Mouse (Mus musculus) natural killer cell, adult 2 months (primary cell): ENCODE data around the gene Tac2.

Experiments
- DNase-seq, 2 experiments: peaks; one replicate each; pipeline ENCODE4 v3.0.0; 2022; ENCODE audit warnings: low spot score in 2 of 2

Gene Tac2

DNA sequence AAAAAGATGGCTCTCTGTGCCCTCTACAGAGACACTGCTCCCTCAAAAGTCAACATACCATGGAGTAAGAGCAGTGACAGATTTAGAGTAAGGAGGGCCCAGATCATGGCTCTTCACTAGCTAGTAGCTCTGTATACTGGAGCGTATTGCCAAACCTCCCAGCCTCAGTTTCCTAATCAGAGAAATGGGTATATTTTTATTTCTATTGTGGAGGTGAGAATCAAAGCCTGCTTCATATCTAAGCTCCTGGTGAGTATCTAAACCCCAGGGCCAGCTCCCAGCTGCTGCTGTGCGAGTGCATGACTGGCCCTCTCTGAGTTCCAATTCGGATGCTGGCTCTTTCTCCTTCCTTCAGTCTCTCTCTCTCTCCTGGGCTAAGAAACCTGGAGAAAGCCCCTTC lies at the start of gene Tac2:
Tac2 (plus strand) TSS at position 301 of the 400 bp plus-strand sequence.
- no peak for DNase-seq

DNA sequence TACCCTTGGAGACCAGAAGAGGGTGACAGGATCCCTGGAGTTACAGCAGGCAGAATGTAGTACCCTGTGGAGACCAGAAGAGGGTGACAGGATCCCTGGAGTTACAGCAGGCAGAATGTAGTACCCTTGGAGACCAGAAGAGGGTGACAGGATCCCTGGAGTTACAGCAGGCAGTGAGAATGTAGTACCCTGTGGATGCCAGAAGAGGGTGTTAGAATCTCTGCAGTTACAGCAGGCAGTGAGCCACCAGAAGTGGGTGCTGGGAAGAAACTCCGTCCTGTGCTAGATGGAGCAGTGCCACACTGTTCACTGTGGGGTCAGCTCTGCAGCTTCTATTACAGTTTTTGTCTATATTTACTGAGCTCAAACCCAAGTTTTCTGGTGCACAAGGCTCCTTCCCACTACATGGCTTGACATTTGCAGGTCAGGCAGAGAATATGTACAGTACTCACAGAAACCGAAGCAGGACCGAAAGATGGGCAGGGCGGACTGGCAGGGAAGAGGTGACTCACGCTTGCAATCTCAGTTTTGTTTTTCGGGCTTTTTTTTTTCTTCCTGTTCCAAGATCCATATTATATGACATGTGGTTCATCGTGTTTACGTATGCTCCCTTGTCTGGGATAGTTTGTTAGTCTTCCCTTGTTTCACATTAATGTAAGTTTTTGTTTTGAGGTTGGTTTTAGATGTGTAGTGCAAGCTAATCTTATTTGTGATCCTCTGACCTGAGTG lies 49.3 kb upstream of the Tac2 start:
- peak; percentile 77 to 82 for DNase-seq

DNA sequence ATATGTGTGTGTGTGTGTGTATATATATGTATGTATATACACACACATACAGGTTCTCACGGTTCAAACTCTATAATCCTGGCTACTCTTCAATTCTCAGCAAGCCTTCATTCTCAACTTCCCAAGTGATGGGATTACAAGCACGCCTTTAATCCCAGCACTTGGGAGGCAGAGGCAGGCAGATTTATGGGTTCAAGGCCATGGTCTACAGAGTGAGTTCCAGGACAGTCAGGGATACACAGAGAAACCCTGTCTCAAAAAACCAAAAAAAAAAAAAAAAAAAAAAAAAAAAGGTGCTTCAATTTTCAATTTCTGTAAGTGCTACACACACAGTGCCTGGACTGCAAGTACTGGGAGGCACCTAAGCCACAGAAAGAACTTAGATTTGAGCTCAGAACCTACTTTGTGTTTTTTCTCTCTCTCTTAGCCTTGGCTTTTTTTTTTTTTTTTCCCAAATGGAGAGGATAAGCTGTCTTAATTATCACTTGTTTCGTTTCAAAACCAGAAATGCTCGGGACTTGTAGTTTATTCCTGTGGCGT lies 48.3 kb upstream of the Tac2 start:
- DNase-seq = no peak

DNA sequence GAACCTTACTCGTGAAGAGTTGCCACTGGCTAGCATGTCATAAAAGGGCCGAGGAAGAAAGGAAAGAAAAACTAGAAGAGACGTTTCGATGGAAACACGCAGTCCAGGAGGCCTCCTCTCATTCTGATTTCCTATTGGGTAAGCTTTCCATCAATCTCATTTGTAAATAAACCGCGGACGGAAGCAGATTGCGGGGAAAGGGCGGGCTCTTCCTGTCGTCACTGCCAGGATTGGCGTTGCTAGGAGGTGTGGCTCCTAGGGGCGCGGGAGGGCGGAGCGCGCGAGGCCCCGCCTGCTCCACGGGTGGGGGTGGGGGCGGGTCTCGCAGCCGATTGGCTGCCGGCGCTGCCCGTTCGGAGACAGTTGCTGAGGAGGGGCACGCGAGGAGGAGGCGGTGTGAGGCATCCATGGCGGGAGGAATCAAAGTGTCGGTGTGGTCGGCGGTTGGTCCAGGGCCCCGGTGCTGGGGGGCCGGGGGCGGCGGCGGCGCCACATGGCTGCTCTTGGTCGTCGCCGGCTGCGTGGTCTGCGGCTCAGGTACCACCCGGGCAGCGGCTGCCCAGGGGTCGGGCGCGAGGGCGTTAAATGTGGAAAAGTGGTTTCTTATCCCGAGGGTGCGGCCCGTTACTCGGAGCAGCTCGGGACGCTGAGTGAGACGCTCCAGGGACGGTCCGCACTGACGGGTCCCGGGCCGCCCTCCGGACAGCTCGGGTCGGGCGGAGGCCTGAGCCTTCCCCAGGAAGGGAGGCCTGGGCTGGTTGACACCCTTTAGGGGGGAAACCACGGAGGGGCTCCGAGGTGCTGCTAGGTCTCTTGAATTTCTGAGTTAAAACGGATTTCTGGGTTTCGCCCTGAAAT lies 47.4 kb upstream of the Tac2 start:
- peak; percentile 89 to 92 for DNase-seq

DNA sequence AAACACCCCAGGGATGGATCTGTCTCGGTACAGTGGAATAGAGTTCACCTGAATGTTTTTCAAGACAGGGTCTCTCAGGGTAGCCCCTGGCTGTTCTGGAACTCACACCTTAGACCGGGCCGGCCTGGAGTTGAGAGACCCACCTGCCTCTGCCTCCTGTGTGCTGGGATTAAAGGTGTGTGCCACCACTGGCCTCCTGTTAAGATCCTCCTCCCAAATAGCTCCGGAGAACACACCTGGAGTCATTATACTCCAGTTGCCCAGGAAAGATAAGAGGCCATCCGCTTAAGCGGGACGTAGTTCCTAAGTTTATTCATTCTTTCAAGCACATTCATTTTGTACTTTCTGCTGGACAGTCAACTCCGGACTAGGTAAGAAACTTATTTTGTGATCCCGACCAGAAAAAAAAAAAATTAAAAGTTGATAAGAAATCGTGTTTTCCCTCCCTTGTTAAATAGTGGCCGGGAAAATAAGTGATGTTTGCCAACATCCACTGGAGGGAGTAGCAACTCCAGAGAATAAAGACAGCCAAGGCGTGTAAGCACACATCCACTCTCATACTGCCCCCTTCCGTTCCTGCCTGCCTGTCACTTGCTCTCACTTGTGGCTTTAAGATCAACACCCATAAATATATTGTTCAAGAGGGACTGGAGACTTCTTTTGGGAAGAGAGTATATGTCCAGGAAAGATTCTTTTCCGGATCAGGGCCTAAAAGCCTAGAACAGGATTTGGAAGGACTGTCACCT lies 46.5 kb upstream of the Tac2 start:
- DNase-seq = peak; percentile 63 to 72

DNA sequence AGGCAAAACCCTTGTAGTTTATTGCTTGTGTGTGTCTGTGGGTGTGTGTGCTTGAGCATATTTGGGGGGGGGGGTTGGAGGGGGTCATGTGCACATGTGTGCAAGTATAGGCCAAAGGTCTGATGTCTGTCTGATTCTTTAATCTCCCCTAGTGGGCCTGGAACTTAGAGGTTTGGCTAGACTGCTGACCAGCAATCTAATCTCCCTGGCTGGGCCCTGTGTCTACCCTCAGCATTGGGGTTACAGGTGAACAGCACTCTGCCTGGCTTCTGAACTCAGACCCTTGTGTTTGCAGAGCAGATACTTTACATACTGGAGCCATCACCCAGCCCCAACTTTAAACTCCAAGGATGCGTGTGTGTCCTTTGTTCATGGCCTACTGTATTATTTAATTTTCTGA lies 45.1 kb upstream of the Tac2 start:
- no peak for DNase-seq

DNA sequence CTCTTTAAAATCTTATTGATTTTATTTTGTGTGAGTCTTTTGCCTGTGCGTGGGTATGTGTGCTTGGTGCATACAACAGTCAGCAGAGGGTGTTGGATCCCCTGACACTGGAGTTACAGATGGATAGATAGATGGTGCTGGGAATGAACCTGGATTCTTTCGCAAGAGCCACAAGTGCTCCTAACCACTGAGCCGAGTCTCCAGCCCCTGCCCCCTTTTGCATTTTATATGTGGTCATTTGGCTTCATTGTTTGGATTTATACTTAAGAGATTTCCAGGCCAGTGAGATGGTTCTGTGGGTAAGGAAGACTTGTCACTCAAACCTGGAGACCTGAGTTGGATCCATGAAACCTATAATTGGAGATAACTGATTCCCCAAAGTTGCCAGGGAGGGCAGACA lies 44.4 kb upstream of the Tac2 start:
- DNase-seq = no peak

DNA sequence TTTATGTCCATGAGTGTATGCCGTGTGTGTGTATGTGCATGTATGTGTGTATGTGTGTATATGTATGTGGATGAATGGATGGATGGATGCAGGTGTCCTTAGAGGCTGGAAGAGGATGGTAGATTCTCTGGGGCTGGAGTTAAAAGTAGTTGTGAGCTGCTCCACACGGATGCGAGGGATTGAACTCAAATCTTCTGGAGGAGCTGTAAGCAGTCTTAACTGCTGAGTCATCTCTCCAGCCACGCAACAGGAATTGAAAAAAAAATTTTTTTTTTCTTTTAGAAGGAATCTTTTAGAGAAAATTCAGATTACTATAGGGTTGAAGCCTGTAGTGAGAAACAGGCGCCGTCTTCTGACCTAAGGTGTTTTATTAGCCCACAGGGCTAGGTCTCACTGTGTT lies 41.4 kb upstream of the Tac2 start:
- no peak for DNase-seq

DNA sequence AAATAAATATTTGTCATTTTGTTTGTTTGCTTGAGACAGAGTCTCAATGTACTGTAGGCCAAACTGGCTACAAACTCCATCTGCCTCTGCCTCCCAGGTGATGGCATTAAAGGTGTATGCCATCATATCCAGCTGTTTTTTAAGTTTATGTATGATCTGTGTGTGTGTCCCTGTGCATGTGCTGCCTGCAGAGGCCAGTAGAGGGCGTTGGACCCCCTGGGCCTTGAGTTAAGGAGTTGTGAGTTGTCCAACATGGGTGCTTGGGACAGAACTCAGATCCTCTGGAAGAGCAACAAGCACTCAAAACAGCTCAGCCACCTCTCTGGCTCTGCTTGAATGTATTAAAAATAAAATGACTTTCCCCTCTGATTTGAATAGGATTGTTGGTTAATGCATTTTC lies 33.2 kb upstream of the Tac2 start:
- no peak for DNase-seq

DNA sequence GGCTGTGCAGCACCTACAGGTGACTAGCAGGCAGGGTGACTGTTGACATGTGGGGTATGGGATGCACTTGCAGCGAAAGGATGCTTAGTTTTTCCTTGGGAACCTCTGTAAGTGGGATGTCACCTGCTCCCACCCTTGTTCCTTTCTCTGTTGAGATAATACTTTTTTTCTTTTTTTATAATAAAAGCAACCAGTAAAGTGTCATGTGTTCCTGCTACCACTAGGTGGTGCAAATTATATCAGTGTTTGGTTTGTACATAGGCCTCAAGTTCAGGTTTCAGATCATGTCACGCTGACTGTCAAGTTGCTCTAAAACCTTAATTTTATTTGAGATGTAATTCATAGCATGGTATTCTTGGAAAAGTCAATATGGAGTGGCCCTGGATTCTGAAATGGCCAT lies 29.6 kb upstream of the Tac2 start:
- no peak for DNase-seq

DNA sequence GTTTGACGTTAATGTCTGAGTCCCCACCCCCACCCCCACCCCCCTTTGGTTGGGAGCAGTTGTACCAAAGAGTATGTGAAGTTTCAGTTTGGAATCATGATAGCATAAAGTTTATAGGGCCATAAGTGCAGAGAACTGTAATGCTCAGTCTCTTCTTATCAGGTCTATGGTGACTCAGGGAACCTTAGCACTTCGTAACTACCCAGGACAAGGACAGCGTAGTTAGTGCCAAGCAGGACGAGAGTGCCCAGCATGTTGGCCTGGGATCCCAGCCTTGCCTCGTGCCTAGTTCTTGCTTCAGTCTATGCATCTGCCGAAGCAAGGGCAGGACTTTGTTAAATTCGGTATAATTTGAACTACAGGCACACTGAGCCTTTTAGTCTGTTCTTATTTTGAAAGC lies 28.5 kb upstream of the Tac2 start:
- no peak for DNase-seq

DNA sequence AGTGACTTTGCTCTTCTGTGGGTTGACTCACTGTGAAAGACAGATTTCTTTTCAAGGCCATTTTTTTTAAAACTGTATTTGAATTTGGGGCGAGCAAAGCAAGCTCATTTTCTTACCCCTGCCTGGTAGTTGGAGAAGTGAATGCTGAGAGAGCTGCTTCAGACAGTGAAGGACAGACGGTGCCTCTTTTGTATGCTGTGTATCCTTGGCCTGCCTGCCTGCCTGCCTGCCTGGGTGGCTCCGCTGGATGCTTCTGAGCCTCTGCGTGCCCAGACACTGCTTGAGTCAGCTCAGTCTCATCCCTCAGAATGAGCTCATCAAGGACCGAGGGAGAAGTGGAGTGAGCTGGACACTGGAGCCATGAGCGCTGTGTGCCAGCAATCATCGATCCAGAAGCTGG lies 25.3 kb upstream of the Tac2 start:
- no peak for DNase-seq

DNA sequence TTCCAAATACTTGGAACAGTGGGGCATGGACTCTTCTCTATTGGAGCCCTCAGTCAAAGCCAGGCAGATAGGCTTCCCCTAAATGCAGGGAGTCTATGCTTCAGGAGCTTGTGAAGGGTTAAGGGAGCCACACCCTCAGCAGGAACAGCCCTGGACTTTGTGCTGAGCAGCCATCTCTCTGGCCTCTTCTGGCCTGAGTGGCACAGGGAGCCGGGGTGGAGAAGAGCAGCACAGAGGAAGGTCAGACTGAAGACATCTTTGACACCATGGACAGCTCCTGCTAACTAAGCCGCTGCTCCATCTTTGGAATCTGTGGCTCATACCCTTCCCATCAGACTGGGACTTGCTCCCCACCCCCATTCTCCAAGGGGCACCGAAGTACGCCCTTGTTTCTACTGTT lies 21.0 kb upstream of the Tac2 start:
- no peak for DNase-seq

DNA sequence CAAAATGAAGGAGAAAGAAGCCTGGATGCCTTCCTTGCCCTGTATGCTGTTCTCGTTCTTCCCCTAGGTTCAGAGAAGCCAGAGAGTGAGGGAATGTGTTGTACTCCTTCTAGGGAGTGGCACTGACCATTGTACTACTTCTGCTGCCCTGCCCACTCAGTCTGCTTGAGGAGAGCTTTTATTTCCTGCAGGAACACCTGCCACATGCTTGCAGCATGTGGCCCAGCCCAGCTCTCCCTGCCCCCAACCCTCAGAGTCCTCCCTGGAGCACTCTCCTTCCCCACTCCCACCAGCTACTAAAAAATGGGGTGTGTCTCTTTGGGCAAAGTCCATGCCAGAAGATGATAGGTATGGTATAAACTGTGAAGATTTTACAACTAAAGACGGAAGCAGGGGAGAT lies 20.0 kb upstream of the Tac2 start:
- DNase-seq = no peak

DNA sequence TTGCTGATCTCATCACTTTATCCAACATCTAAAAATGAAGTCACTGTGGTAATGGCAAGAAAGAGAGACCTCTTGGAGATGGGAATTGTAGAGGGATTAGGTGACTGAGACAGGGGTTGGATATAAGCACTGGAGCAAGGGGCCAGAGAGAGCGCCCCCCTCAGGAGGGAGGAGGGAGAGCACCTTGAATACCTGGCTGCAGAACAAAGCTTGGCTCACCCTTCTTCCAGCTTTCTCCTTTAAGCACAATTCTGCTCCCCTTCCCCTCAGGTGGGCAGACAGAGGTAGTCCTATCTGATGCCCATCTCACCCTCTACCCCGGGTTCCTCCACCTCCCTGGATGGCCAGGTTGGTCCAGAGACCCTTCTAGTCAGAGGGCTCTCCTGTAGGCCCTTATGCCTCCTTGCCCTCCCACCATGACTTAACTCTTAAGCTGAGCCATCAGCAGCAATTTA lies 19.5 kb upstream of the Tac2 start, which contains the start of gene Myo1a:
Myo1a (plus strand) TSS at position 405 of the 455 bp plus-strand sequence.
- DNase-seq = no peak

DNA sequence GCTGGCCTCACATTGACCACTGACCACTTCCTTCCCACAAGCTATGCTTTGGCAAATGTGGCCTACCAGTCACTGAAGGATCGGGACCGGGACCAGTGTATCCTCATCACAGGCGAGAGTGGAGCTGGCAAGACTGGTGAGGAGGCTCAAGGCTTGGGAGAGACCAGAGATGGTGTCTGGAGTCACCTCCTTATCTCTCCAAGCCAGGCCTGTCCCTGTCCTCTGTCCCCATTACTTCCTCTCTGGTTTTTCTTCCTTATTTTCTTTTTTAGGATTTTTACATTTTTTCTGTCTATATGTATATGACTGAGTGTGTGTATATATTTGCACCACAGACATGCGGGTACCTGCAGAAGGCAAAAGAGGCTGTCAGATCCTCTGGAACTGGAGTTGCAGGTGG lies 18.5 kb upstream of the Tac2 start:
- no peak for DNase-seq

DNA sequence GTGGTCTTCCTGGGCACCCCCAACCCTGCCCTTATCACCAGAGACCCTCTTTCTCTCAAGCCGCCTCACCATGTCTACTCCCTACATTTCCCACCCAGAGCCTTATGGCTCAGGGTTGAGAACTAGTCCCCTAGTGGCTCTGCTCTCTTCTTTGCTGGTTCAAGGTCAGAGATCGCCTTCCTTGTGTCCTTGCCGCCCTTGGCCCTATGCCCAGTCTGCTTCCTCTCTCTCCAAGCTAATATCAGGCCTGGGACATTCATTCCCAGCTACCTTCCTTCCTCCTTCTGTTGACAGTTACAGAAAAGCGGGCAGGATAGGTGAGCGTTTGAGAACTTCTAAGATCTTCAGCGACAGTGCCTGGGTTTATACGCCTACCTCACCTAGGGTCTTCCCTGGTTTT lies 16.6 kb upstream of the Tac2 start:
- no peak for DNase-seq

DNA sequence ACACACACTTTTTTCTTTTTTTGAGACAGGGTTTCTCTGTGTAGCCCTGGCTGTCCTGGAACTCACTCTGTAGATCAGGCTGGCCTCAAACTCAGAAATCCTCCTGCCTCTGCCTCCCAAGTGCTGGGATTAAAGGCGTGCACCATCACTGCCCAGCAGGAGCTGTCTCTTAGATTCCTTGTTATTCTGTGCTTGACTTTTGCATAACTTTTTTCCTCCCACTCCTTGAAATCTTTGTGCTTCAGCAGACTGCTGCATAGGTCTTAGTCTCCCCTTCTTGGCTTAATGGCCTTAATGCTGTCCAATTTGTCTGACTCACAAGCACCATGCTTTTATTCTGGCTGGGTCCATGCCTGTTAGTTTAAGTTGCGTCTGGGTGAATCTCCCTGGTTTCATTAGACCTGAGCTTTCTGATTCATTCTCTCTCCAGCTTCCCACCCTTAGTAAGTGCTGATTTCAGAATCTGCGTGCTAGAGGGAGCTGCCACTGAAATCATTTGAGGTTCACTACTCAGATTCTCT lies 15.4 kb upstream of the Tac2 start:
- no peak for DNase-seq

DNA sequence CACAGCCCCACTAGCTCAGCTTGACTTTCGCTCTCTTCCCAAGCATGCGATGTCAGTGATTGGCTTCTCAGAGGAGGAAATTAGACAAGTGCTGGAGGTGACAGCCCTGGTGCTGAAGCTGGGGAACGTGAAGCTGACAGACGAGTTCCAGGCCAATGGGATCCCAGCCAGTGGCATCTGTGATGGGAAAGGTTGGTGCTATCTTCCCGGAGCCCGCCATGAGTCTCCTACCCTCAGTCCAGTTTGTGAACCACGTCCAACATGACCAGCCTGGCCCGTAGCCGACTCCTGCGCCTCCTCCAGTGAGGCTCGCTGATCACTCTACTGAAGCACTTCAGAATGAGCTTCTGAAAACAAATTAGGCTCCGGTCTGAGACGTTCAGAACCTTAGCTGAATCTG lies 13.9 kb upstream of the Tac2 start:
- no peak for DNase-seq

DNA sequence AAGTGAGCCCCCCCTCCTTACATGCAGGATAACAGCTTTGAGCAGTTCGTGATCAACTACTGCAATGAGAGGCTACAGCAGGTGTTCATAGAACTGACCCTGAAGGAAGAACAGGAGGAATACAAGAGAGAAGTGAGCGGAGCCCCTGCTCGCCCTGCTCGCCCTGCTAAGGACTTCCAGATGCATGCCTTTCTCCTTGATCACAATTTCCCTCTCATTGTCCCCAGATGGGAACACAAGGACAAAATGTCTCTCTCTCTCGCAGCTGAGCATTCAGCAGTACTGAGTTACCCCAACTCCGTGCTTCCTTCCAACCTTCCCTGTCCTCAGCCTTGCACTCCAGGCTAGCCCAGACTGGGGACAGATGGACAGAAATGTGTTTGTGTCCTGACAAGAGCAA lies 11.5 kb upstream of the Tac2 start:
- DNase-seq = no peak

DNA sequence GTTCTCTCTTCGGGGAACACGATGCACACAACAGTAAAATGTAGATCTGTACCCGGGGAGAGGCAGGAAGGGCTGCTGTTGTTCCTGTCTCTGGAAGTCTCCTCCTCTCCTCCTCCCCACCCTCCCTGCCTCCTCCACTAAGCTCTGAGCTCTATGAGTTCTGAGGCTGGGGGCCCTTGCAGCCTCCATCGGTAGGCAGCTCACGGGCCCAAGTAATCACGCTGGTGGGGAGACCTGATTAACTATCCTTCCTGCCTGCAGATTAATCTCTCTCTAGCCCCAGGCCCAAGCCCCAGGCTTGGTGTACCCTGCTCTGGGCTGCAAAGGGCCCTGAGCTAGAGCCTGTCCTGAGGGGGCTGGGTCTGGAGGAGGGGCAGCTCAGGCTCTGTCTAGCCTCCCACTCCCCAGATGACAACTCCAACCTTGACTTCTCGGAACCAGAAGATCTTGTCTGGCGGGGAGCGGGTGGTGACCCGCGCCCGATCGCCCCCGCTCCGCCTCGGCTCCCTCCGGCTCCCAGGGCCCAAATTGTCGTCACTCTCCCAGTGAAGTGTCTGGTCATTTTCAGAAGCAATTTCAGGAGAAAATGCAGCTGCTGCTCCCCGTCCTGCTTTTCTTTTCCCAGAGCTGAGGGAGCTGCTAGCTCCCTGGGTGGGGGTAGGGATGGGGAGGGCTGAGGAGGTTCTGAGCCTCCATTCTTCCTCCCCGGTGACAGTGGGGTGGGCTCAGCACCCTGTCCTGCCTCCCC lies 2.4 kb upstream of the Tac2 start:
- no peak for DNase-seq
